In genomic region chr7:37933754-37934308, GRCm38 (mm10) we compare ENCODE assay signal across 15 mouse cellular contexts.
A peak's percentile ranks its signal among the peaks of the same experiment; 100 is the strongest.
DNase-seq lines count a peak whose midpoint lies in the region; ATAC-seq lines count a peak whose summit lies in the region.
"Had no signal": no experiment of that assay in that cellular context is flagged by ENCODE, and none has a peak within 500 bp of the region (broad histone marks: within the 10 kb centered on the region; RNA-seq: fewer than 3 reads in every experiment).

No protein-coding gene starts in this region.

- H3K27me3 ChIP-seq in forebrain, embryonic 10.5 days (ENCODE audit: poor library complexity, severe bottlenecking): no peaks in the 10 kb centered on the region
- no peaks in the 10 kb centered on the region for H3K27me3 ChIP-seq in forebrain, embryonic 11.5 days (ENCODE audit: control insufficient read depth, insufficient read depth, low read length)
- H3K27me3 ChIP-seq in hindbrain, embryonic 16.5 days (replicated peaks; ENCODE audit: control insufficient read depth, insufficient read depth, low read length): no peaks in the 10 kb centered on the region
- H3K27me3 ChIP-seq in neural tube, embryonic 14.5 days (ENCODE audit: control insufficient read depth, insufficient read depth, low read length): no peaks in the 10 kb centered on the region
- H3K27me3 ChIP-seq: embryonic facial prominence, embryonic 15.5 days; stomach, embryonic 15.5 days had no signal

- H3K4me1 ChIP-seq in forebrain, embryonic 10.5 days: peaks cover 41% of the 10 kb centered on the region
- peaks cover 9% of the 10 kb centered on the region; the same call in 1 of the 2 replicates for H3K4me1 ChIP-seq in forebrain, embryonic 11.5 days (replicated peaks; ENCODE audit: control insufficient read depth, insufficient read depth, low read length)
- peaks cover 21% of the 10 kb centered on the region for H3K4me1 ChIP-seq in hindbrain, embryonic 16.5 days (ENCODE audit: control insufficient read depth, insufficient read depth, low read depth, low read length)
- H3K4me1 ChIP-seq in neural tube, embryonic 14.5 days (ENCODE audit: control insufficient read depth, insufficient read depth, low read length): peaks cover 11% of the 10 kb centered on the region

- H3K9ac ChIP-seq in forebrain, embryonic 11.5 days (ENCODE audit: low read length): no peak overlapping the region
- H3K9ac ChIP-seq in hindbrain, embryonic 16.5 days (ENCODE audit: low read depth, low read length): 0 out of 2 replicates have a peak overlapping the region, but pooled peaks have one; percentile 14
- no peak overlapping the region for H3K9ac ChIP-seq in neural tube, embryonic 14.5 days (replicated peaks; ENCODE audit: low read depth, low read length)
- H3K9ac ChIP-seq: embryonic facial prominence, embryonic 15.5 days; stomach, embryonic 15.5 days had no signal

- no peaks in the 10 kb centered on the region for H3K9me3 ChIP-seq in forebrain, embryonic 10.5 days
- H3K9me3 ChIP-seq in forebrain, embryonic 11.5 days (ENCODE audit: control insufficient read depth, low read length): no peaks in the 10 kb centered on the region
- H3K9me3 ChIP-seq in hindbrain, embryonic 16.5 days (ENCODE audit: control insufficient read depth, low read length): no peaks in the 10 kb centered on the region
- no peaks in the 10 kb centered on the region for H3K9me3 ChIP-seq in neural tube, embryonic 14.5 days (ENCODE audit: control insufficient read depth, low read length)
- H3K9me3 ChIP-seq: embryonic facial prominence, embryonic 15.5 days; stomach, embryonic 15.5 days had no signal

- ATAC-seq in forebrain, embryonic 11.5 days (replicated peaks; ENCODE audit: low FRiP score): no peak
- ATAC-seq in hindbrain, embryonic 16.5 days: peak; percentile 44; the same call in 1 of the 2 replicates
- peak; percentile 44; the same call in 1 of the 2 replicates for ATAC-seq in neural tube, embryonic 14.5 days (ENCODE audit: low read depth)

- H3K4me3 ChIP-seq in forebrain, embryonic 10.5 days: no peak overlapping the region
- no peak overlapping the region for H3K4me3 ChIP-seq in forebrain, embryonic 11.5 days (ENCODE audit: low read depth, low read length)
- H3K4me3 ChIP-seq in hindbrain, embryonic 16.5 days (ENCODE audit: low read length): no peak overlapping the region
- H3K4me3 ChIP-seq in neural tube, embryonic 14.5 days (ENCODE audit: low read depth, low read length): no peak overlapping the region
- H3K4me3 ChIP-seq: embryonic facial prominence, embryonic 15.5 days; myocyte; stomach, embryonic 15.5 days had no signal

- H3K36me3 ChIP-seq in forebrain, embryonic 10.5 days (replicated peaks): no peaks in the 10 kb centered on the region
- no peaks in the 10 kb centered on the region for H3K36me3 ChIP-seq in forebrain, embryonic 11.5 days (ENCODE audit: control insufficient read depth, insufficient read depth, low read length)
- no peaks in the 10 kb centered on the region for H3K36me3 ChIP-seq in hindbrain, embryonic 16.5 days (ENCODE audit: control insufficient read depth, insufficient read depth, low read length)
- H3K36me3 ChIP-seq in neural tube, embryonic 14.5 days (ENCODE audit: control insufficient read depth, insufficient read depth, low read length): no peaks in the 10 kb centered on the region
- H3K36me3 ChIP-seq: embryonic facial prominence, embryonic 15.5 days; stomach, embryonic 15.5 days had no signal

- WGBS in forebrain, embryonic 10.5 days: 42% methylated on average over 9 of the region's 9 CpGs
- WGBS in forebrain, embryonic 11.5 days: 37% methylated on average over 9 of the region's 9 CpGs
- 24% methylated on average over 9 of the region's 9 CpGs for WGBS in hindbrain, embryonic 16.5 days
- 18% methylated on average over 9 of the region's 9 CpGs for WGBS in neural tube, embryonic 14.5 days

- no peak for DNase-seq in forebrain, embryonic 10.5 days (ENCODE audit: extremely low spot score, low spot score)
- no peak for DNase-seq in forebrain, embryonic 11.5 days (ENCODE audit: low spot score)
- DNase-seq in retina, postnatal 1 day: peak; percentile 26
- no peak for DNase-seq in retina, embryonic 14.5 days (ENCODE audit: low spot score)
- DNase-seq in kidney, postnatal 25 days: no peak
- DNase-seq in layer of hippocampus, adult 8-10 months (ENCODE audit: low spot score in 2 of 2): no peak
- DNase-seq: adrenal gland, postnatal 14 days; cerebellum, postnatal 10 days; lung, postnatal 4 days had no signal

- H3K27ac ChIP-seq in forebrain, embryonic 10.5 days: peak overlapping the region; percentile 62
- H3K27ac ChIP-seq in forebrain, embryonic 11.5 days (ENCODE audit: low read depth, low read length): no peak overlapping the region
- no peak overlapping the region for H3K27ac ChIP-seq in hindbrain, embryonic 16.5 days (ENCODE audit: low read depth, low read length)
- H3K27ac ChIP-seq in neural tube, embryonic 14.5 days (ENCODE audit: low read depth, low read length): peak overlapping the region; percentile 48
- H3K27ac ChIP-seq: embryonic facial prominence, embryonic 15.5 days; kidney, postnatal 0 days; stomach, embryonic 15.5 days had no signal

- no peak overlapping the region for H3K4me2 ChIP-seq in forebrain, embryonic 11.5 days (ENCODE audit: low read depth, low read length, severe bottlenecking)
- no peak overlapping the region for H3K4me2 ChIP-seq in hindbrain, embryonic 16.5 days (ENCODE audit: low read length)
- H3K4me2 ChIP-seq in neural tube, embryonic 14.5 days (ENCODE audit: low read depth, low read length): no peak overlapping the region; the same call in 1 of the 2 replicates
- H3K4me2 ChIP-seq: embryonic facial prominence, embryonic 15.5 days; stomach, embryonic 15.5 days had no signal

Comparison
In these comparisons a context has a peak if more than half of its experiments do, and no peak if none do; other contexts are left out.
1. H3K27ac ChIP-seq: peak in forebrain, embryonic 10.5 days (single experiment) and neural tube, embryonic 14.5 days (single experiment); none in forebrain, embryonic 11.5 days (single experiment) and hindbrain, embryonic 16.5 days (single experiment).